Mouse (Mus musculus): ENCODE measurements around the gene Tns2.
"Not testable (repeated sequence)": the region's sequence is repeated elsewhere in the genome, so short reads cannot be mapped to it uniquely, and the experiment has no call there.

The Tns2 gene

DNA sequence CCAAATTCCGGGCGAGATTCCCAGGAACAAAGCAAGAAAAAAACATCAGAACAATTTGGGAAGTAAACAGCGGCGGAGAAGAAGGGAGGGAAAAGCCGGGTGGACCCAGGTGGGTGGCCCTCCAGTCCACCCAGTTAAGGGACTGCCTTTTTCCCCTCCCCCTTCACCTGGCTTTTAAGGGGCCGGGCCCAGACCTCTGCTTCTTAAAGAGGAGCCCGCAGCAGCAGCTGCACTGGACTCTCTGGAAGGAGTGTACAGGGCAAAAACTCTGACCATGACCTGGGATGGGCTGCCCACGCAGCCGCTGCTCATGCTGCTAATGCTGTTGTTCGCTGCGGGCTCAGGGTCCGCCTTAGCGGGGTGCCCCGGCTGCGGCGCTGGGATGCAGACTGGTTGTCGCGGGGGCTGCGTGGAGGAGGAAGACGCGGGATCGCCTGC, 44.1 kb downstream of the Tns2 start, which contains the start of gene Igfbp6:
Gene Igfbp6 (plus strand): TSS at position 89 of the 438 bp plus-strand sequence.
- no peak for DNase-seq

DNA sequence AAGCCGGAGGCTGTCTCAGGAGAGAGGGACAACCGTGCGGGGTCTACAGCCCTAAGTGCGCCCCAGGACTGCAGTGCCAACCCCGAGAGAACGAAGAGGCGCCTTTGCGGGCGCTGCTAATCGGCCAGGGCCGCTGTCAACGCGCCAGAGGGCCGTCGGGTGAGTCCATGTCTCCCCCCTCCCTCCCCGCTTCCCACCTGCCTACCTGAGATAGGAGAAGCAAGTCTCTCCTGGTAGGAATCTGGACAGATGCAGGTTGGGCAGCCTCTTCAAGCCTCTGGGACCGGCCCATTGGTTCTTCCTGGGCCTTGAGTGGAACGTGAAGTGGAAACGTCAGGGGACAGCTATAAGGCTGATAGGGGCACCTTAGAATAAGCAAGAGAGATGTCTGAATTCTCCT, 44.5 kb downstream of the Tns2 start:
- DNase-seq = no peak

DNA sequence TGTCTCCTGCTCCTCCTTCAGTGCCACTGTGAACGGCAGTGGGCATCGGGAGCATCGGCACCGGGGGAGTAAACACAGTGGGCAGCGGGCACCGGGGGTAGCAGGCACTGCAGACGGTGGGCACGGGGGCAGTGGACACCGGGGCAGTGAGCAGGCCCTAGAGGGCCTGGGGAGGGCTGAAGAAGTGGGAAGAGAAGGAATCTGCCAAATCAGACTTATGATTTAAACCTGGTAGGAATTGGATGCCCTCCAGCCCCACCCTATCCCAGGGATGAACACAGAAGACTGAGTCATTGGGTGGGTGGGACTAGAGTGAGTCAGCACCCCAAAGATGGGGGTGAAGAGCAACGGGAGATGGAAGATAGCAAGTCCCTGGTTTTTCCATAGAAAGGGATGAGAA, 45.1 kb downstream of the Tns2 start:
- DNase-seq = no peak

DNA sequence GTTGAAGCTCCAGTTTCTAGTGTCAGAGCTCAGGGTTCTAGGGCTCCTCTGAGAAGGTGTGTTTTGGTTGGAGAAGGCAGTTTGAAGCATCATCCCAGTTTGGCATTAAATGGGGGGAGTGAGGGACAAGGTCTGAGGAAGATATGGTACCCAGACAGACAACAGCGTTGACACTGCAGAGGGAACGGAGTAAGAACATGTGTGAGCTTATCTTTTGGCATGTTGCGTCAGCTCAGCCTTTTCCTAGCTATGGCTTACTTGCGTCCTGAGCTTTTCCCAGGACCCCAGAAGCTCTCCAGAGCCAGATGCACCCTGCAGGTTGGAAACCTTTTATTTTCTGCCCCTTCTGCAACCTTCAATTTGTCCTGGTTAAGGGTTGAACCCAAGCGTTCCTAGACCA, 45.9 kb downstream of the Tns2 start:
- DNase-seq = no peak

DNA sequence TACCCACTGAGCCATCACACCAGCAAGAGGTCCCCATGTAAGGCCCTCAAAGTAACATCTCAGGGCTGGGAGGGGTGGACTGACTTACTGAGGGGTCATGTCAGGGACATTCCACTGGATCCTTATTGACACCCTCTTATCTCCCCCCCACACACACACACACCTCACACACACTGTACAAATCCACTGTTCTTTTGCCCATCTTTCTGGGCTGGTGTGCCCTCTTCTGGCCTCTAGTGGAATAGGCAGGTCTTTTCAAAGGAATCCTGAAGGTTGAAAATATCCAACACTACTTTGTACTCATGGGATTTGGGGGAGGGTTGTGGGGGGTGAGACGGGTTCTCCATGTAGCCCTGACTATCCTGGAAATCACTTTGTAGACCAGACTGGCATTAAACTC, 46.7 kb downstream of the Tns2 start:
- DNase-seq = peak; percentile 52 to 56

DNA sequence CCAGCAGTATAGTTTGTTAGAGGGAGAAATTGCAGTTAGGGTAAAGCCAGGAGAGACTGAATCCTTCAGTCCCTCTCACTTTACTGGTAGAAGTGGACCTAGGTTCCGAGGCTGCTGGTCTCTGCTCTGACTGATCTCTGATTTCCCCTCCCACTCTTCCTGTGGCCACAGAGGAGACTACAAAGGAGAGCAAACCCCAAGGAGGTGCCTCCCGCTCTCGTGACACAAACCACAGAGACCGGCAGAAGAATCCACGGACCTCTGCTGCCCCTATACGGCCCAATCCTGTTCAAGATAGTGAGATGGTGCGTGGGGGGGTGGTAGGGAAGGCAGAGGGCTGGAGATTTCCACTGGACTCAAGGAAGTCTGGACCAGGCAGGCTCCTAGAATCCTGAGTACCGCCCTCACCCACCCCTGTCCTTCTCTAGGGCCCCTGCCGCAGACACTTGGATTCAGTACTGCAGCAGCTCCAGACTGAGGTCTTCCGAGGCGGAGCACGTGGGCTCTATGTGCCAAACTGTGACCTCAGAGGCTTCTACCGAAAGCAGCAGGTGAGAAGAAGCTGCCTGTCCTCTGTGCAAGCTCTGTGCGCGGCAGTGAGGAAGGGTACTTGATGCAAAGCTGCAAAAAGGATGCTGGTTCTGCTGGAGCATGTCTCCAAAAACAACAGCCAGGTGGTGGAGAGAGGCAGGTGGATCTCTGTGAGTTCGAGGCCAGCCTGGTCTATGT, 47.6 kb downstream of the Tns2 start:
- no peak for DNase-seq

DNA sequence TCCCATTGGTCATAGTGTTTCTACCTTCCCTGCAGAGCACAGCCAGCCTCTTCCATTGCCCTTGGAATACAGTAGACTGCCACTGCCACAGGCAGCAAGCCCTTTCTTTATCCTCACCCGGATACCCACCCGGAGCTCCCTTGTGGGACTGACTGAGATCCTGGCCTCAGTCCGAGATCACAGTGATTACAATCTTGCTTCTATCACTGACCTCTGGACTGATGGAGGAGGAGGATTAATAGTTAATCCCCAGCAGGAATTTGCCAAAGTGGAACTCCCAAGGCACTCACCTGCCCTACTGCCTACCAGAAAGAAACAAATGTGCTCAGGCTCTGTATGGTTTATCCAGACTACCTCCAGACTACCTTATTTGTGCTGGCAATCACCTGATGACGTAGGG, 49.3 kb downstream of the Tns2 start:
- no peak for DNase-seq

DNA sequence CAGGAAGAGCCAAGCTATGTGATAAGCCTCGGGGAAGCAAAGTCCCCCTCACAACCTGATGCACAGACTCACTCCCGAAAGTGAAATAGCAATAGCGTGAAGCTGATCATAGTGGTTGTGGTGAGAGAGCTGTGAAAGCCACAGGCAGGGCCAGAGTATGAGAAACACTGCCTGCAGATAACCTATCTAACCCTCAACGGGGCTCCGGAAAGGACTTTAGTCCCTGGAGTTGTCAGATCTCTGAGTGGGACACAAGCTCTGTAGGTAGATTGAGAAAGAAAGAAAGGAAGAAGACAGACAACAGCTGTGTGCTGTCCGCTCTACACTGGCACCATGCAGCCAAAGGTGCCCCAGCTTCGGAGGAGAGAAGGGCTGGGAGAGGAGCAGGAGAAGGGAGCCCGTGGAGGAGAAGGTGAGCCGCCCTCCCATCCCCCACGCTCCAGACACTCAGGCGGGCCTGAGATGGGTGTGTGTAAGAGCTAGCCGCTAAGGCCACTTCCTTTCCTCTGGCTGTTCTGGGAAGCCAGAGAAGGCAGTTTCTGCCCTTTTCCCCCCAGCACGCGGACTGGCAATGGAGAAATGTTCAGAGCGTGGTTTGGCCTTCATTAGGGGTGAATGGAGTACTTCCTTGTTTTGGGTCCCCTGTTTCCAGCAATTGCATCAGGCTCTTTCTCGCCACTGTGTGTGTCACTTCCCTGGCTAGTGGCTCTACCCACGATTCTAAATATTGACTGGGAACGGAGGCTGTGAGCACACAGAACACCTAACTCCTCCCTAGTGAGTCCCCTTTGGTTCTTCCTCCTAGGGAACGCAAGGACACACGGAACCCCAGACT, 50.3 kb downstream of the Tns2 start, which contains the start of gene Soat2:
Gene Soat2 (plus strand): TSS at position 226 of the 835 bp plus-strand sequence.
- no peak for DNase-seq

DNA sequence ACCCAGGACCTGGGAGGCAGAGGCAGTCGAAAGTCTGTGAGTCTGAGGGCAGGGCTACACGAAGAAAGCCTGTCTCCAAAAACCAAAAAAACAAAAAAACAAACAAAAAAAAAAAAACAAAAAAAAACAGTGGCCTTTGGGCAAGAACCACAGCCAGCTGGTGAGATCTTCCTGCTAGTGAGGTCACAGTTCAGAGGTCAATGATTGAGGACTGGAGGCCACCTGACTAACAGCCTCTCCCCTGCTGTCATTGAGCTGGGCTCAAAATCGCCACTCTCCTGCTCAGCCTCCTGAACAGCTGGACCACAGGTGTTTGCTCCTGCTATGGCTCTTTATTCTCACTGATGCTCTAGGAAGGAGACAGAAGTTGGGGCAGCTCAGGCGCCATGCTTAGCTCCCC, 52.4 kb downstream of the Tns2 start:
- DNase-seq = no peak

DNA sequence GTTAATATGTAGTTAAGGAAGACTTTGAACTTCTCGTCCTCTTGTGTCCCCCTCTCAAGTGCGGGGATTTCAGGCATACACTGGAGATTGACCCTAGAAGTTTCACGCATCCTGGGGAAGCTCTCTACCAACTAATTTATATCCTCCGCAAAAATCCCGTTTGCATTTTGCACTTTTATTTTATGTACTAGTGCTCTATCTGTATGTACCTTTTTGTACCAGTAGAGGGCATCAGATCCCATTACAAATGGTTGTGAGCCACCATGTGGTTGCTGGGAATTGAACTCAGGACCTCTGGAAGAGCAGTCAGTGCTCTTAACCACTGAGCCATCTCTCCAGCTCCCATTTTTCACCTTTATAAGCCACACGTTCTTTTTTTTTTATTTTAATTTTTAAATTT, 54.8 kb downstream of the Tns2 start:
- not testable (repeated sequence) for DNase-seq

DNA sequence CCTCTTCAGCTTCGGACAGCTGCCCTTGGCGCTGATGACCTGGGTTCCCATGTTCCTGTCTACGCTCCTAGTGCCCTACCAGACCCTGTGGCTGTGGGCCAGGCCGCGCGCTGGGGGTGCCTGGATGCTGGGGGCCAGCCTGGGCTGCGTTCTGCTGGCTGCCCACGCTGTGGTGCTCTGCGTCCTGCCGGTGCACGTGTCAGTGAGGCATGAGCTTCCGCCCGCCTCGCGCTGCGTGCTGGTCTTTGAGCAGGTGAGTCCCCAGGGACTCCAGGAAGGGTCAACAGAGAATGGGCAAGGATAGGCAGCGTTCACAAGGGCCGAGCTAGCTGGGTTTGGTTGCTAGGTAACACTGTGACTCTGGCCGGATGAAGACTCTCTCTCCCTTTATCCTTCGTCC, 56.6 kb downstream of the Tns2 start:
- no peak for DNase-seq

DNA sequence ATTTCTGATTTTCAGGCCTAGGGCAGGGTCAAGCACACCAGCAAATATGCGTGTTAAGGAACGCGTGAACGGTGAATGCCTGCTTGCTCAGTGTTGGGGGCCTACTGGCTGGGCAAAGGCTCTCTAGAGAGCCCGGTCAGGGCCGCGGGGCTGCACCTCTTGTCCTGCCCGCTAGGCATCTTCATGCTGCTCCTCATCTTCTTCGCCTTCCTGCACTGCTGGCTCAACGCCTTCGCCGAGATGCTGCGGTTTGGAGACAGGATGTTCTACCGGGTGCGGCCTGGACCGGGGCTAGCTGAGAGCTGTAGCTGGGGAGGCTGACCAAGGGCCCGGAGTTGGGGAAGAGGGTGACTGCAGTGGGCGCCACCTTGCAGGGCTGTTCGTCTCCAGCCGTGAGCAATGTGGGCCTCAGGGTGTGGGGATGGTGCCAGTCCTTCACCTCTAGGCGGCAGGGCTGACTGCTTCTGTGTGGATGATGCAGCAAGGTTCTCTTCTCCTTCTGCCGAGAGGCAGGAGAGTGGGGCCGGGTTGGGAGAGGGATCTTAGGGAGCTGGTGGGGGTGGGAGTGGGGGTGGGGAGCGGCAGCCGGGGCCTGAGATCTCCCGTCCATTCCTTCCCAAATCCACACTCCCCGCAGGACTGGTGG, 60.3 kb downstream of the Tns2 start:
- DNase-seq = no peak

DNA sequence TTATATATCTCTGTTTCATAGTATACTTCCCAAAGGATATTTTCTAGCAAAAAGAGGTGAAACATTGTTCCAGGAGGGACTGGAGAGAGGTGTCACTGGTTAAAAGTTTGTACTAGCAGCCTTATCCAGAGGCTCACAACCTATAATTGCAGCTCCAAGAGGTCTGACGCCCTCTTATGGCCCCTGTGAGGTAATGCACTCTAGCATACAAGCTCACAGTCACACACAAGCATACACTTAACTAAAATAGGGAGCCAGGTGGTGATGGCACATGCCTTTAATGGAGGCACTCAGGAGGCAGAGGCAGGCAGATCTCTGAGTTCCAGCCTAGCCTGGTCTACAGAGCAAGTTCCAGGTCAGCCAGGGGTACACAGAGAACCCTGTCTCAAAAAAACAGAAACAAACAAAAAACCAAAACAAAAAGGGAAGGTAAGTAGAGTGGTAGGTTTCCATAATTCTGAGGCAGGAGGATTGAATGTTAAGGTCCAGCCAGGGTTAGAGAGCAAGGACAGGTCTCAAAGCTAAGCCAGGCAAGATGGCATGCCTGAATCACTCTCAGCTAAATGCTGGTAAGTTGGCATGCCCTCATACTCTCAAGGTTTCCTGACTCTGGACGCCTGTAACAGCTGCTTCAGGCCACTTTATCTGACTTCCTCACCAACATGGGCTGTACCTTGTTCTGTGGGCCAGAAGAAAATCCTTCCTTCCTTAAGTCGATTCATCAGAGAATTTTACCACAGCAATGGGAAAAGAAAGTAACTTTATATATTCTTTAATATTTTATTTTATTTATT, 63.9 kb downstream of the Tns2 start:
- no peak for DNase-seq

DNA sequence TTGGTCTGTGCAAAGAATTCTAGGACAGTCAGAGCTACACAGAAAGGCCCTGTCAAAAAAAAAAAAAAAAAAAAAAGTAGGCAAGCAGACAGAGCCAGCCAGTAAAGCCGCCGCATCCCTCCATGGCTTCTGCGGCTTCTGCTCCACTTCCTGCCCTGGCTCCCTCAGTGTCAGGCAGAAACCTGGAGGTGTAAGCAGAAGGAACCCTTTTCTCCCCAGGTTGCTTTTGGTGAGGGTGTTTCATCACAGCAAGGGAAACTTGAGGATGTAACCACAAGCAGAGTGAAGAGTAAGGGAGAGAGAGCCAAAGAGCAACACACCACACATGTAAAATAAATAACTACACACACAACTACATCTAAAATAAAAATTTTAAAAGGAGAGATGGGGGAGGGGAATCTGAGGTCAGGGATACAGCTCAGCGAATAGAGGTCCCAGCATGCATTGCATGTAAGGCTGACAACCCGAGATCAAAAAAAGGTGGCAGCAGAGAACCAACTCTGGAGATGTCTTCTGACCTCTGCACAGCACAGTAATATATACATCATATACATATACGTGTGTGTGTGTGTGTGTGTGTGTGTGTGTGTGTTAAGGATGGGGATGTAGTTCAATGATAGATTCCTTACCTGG, 65.4 kb downstream of the Tns2 start:
- no peak for DNase-seq

Measured in B cell, adult 2 months (primary cell).